Mouse (Mus musculus): Measurements from ENCODE around the gene Nop9.

Nop9 gene

GRCm38 (mm10) chr14:55769087-55769703 lies 23.7 kb downstream of the Nop9 start:
- no peak for DNase-seq (ENCODE audit: low read depth, low spot score)

DNA sequence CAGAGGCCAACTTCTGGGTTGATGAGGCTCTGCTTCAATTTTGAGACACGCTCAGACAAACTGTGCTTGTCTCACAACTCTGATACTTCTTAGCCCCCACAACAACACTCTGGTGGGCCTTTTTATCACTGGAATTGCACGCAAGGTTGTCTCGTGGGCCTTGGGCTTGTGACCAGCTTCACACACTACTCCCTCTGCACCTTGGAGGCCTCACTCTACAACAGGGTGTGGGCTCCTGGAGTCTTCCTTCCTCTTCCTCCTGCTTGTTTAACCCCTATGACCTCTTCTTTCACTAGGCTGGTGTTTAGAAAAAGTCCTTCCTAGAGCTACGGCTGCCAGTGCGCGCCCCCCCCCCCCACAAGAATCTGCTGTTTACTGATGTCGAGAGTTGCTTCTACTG lies 31.2 kb downstream of the Nop9 start:
- no peak for DNase-seq (ENCODE audit: low read depth, low spot score)

GRCm38 (mm10) chr14:55777176-55777575 lies 31.7 kb downstream of the Nop9 start:
- no peak for DNase-seq (ENCODE audit: low read depth, low spot score)

GRCm38 (mm10) chr14:55777806-55778205 lies 32.3 kb downstream of the Nop9 start:
- no peak for DNase-seq (ENCODE audit: low read depth, low spot score)

DNA sequence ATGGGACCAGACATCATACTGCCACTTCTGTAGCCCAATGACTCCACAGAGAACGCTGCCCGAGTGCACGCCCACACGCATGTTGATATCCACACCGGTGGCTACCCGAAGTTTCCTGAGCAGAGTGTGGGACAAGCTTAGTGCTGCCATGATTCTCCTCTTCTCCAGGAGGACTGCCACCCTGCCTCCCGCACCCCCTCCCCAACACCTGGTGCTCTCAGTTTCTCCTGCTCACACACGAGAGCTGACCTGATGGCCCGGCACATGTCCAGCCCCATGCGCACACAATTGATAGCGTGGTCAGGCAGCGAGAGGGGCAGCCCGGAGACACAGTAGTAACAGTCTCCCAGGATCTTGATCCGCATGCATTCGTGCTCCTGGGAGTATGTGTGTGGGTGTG lies 33.2 kb downstream of the Nop9 start:
- no peak for DNase-seq (ENCODE audit: low read depth, low spot score)

DNA sequence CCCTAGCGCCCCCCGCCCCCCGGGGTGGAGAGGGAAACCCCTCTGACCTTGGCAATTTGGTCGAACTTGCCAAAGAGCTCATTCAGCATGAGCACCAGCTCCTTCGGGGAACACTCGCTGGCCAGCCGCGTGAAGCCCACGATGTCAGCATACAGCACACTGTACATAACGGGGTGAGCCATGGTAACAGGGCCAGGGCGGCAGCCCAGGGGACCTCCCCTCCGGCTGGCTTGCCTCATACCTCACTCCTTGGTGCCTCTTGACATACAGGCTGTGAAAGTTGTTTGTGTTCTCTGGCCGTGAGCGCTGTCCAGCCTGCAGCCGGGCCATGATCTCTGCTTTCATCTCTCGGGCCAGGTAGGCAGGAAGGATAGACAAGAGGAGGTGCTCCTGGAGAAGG lies 34.2 kb downstream of the Nop9 start:
- DNase-seq (ENCODE audit: low read depth, low spot score): no peak

DNA sequence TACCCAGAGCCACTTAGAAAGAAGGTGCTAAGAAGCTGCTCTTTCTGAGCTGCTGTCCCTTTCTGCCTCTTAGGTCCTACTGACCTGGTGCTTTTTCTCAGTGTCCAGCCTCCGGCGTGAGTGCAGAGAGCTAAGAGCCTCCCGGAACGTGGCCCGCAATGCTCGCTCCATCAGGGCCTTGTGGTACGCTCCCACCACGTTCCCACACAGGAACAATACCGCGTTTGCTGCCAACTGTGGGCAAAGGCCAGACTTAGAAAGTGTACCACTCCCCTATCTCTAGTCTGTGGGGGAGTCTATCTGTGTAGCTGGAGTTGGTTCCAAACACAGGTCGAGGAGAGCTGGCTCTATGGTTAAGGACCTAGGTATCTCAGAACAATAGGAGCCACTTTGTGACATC lies 35.2 kb downstream of the Nop9 start:
- DNase-seq (ENCODE audit: low read depth, low spot score): no peak

- DNase-seq (ENCODE audit: low read depth, low spot score): no peak
Measured at GRCm38 (mm10) chr14:55781310-55781709, 35.8 kb downstream of the Nop9 start.

DNA sequence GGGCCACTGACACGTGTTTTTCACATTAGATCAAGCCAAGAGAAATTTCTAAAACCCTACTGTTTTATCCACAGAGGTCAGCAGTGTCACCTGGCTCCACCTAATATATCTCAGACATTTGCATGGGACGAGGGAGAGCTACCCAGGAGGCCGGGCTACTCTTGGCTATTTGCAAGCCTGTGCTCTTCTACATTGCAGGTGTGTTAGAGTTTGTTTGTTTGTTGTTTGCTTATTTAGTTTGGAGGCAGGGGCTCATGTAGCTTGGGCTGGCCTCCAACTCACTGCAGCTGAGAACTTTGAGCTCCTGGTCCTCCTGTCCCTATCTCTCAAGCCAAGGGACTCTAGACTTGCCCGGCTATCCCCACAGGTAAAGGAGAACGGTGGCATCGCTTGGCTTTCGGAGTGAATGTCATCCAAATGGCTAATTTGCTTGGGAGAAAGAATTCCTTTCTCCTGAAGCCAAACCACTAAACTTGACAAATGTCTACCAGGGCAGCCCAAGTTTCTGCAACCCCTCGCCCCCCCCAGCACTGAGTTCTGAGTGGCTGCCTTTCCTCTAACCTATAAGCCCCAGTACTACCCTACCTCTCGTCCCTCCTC lies 37.0 kb downstream of the Nop9 start:
- no peak for DNase-seq (ENCODE audit: low read depth, low spot score)

DNA sequence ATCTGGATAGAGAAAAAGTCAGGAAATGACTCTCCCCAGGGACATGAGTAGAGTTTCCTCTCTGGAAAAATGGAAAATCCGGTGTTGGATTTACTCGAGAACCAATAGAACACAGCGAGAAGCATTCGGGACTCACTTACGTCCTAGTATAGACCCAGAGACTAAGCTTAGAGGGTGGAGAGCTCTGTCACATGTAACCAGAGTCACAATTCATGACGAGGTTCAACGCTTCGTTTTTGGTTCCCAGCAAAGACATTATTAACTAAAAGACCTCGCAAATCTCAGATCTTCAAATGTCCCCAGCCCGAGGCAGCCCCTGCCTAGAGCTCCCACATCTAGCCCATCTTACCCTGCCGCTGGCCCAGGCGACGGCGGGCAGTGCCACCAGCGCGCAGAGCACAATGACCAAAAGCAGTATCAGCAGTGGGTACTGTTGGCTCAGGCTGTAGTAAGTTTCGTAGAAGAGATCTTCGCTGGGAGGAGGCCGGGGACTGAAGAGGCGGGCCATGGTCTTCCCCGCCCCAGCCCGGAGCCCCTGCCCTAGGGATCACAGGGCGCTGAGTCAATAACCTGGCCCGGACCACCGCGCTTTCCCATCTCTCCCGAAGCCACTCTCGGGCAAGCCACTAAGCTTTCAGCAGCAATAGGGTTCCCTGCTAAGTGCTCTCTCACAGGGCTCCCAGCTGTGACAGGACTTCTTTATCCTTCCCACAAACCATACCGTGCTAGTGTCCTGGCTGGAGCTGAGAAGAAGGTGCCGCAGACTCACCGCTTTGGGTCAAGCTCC lies 37.9 kb downstream of the Nop9 start:
- no peak for DNase-seq (ENCODE audit: low read depth, low spot score)

DNA sequence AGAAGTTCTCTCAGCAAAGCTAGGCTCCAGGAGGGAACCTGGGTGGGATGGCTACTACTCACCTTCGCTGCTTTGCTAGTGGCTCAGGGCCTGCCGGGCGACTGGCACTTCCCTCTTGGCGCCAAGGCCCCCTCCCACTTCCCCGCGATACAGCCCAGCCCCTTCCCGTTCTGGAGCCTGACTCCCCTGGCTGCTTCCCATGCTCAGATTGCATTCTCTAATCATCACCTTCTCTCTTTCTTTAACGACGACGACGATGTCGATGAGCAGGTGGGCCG lies 38.4 kb downstream of the Nop9 start, which contains the start of gene Adcy4:
Adcy4 (minus strand) TSS at position 138 of the 278 bp plus-strand sequence.
- DNase-seq (ENCODE audit: low read depth, low spot score): no peak

DNA sequence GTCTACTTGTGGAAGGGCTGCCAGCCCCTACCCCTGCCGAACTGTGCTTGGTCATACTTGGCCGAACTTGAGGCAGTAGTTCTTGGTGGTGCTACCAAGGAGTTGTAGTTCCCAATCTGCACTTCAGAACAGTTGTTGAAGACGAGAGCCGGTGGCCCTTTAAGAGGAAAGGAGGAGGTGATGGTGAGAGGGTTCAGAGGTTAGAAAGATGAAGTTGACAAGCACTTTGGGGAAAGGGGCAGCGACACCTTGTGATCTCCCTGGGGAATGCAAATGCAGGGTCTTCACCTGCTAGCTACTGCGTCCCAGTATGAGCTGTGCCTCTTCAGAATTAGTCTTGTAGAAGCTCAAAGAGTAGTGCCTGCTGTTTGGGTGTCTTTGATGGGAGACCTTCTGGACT lies 39.7 kb downstream of the Nop9 start:
- DNase-seq (ENCODE audit: low read depth, low spot score): no peak

GRCm38 (mm10) chr14:55787731-55788130 lies 42.2 kb downstream of the Nop9 start:
- DNase-seq (ENCODE audit: low read depth, low spot score): no peak

GRCm38 (mm10) chr14:55788256-55789050 lies 43.0 kb downstream of the Nop9 start, which contains the start of gene Ripk3:
Gene Ripk3, minus strand, starts transcription at chr14:55788865.
- DNase-seq (ENCODE audit: low read depth, low spot score): no peak

GRCm38 (mm10) chr14:55793461-55793860 lies 48.0 kb downstream of the Nop9 start:
- no peak for DNase-seq (ENCODE audit: low read depth, low spot score)

DNA sequence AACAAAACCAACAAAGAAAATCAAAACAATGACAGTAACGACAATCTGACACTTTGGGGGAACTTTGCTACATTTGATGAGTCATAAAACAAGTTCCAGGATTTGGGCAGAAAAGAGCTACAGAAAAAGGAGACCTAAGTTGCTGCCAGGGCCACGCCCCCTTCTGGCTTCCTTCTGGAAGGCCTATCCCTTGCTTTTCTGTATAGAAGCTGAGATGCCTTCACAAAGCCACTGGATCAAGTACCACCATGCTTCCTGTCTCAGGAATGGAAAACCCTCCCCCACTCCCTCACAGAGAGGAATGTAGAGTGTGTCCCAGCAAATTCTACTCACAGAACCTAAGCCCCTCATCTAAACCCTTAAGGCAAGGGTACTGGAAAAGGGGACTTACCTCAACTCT lies 48.5 kb downstream of the Nop9 start:
- DNase-seq (ENCODE audit: low read depth, low spot score): no peak

GRCm38 (mm10) chr14:55795380-55796163 lies 50.1 kb downstream of the Nop9 start:
- no peak for DNase-seq (ENCODE audit: low read depth, low spot score)
